Mouse (Mus musculus) heart, adult 2 months (tissue): ENCODE results near the gene Gsg1.

Experiments used
- CTCF ChIP-seq: fragments of 200-600 bp; IDR thresholded peaks from 2 replicates; pipeline ENCODE4 v1.8.1; 2022; ENCODE audit warnings: antibody characterized with exemption, mild to moderate bottlenecking, moderate library complexity
- EP300 ChIP-seq: fragments of 200-500 bp; IDR thresholded peaks from 2 replicates; pipeline ENCODE4 v1.6.1; 2011; ENCODE audit warnings: low read depth, low read length, control low read depth; ENCODE audit not compliant: insufficient read depth
- POLR2A ChIP-seq: fragments of 200-500 bp; IDR thresholded peaks from 2 replicates; pipeline ENCODE4 v1.6.1; 2011; ENCODE audit warnings: mild to moderate bottlenecking, low read depth, low read length, control low read depth; ENCODE audit not compliant: insufficient read depth

DNA sequence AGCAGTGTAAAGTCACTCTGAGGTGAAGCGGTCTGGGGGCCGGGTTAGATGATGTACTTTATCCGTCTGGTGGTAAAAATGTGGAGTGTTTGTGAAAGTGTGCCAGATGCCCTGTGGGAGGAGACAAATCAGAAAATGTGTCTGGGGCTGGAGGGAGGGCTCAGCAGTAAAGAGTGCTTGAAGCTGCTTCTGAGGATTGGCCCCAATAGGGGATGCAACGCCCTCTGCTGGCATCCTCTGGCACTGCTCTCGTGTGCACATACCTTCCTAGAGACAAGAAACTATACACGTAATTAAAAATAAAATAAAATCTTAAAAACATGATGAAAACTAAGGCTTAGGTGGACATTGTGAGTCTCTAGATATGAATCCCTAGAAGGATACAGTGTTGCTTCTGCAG lies 6.3 kb upstream of the Gsg1 start:
- TF ChIP-seq EP300 (no peak), POLR2A (no peak), CTCF (0 out of 2 replicates have a peak, but pooled peaks have one; percentile 12)
